Mouse (Mus musculus) kidney, adult 2 months (tissue): ENCODE data around the gene Scn10a.

Experiments used
- CTCF ChIP-seq: fragments of 200-500 bp; conservative IDR thresholded peaks from 2 replicates; pipeline ENCODE4 v1.5.1; 2011; ENCODE audit warnings: low read depth, mild to moderate bottlenecking, control low read depth, low read length, moderate library complexity, mixed read lengths; ENCODE audit not compliant: insufficient read depth, insufficient read length
- POLR2A ChIP-seq: fragments of 200-500 bp; IDR thresholded peaks from one replicate; pipeline ENCODE4 v1.6.1; 2011; ENCODE audit warnings: low read depth, low read length, control low read depth

DNA sequence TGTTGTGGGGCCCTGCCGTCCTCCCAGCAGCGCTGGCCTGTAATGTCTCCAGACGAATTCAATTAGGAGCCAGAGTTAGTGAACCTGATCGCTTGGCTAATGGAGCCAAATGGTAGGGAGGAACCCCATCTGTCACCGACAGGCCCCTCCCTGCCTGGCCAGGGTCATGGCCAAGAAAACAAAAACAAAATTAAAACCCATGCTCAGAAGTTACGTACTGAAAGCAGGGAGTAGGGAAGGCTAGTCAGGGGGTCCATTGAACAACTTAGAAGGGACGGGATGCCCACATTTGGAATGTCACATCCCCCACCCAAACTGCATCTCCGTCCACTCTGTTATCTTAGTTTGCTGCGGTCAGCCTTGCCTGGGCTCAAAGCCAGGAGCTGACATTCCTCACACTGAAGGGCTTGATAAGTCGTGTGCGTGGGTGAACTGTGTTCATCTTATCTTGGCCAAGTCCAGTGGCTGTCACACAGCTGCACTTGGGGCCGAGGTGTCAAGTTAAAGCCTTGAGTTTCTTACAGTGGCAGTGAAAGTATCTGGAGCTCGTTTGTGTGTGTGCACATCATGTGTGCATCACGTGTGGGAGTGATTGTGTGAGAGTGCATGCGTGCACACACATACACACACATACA, 87.1 kb downstream of the Scn10a start:
- no peak for TF ChIP-seq CTCF
- no peak for TF ChIP-seq POLR2A
